Mouse (Mus musculus) left cerebral cortex, adult 9 months (tissue): ENCODE results near the gene Cwc22.

Experiments used
- DNase-seq, 2 experiments: peaks; one replicate each; pipeline ENCODE4 v3.0.0; 2022; ENCODE audit warnings: low spot score in 2 of 2

Gene Cwc22

DNA sequence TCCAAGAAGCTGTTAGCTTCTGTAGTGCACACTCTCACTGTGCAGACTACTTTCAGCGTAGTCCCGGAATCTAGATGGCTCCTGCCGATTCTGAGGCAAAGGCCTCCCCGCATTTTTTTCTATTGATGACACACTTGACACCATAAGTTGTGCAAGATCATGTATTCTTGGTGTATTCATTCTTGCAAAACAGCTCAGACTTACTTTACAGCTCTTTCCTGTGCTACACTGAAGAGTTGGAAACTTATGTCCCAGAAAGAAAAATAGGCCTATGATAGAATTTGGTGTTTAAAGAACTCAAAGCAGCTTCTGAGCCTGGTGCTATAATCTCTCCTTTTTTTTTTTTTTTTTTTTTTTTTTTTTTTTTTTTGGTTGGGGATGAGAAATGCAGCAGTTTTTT lies 23.8 kb upstream of the Cwc22 start:
- no peak for DNase-seq

DNA sequence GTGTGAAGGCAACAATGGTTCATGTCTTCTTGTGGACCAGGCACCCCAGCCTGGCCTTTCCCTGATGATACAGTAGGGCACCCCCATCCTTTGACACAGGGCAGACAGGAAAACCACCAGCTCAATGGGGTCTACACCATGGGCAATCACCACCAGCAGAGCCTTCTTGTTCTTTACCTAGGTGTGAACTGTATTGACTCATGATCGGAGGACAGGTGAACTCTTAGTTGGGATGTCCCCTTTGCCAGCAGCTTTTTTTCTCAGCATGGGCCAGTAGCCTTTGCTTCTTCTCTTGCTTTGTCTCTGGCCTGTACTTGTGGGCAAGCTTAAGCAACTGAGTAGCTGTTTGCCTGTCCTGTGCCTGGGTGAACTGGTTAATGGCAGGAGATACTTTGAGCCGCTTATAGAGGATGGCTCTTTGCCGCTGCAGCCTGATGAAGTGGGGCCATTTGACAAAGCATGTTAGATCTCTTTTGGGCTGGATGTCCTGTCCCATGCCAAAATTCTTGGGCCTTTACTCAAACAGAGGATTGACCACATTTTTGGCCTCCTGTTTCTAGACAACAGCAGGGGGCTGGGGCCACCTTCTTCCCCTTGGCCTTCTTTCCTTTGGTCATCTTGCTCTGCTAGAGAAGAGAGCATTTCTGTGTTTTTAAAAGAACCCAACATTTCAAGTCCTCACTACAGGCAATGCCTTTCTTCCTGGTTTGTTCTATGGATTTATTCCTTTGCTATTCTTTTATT lies 16.4 kb upstream of the Cwc22 start:
- no peak for DNase-seq

DNA sequence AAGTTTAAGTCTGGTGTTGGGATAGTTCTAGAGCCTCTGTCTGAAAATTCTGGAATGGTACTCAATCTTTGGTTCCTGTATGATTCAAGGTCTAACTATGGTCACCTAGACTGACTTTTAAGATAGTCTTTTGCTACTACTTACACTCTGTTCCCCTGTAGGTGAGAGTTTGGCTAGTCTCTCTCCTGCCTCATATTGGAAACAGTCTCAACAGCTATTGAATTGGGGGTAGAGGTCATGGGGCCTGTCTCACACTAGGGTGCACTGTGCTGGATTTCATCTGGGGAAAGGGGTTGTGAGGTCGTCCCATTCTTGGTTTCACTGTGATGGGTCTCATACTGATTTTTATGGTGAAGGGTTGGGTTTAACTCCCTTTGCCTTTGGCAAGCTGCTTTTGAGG lies 15.1 kb upstream of the Cwc22 start:
- no peak for DNase-seq

DNA sequence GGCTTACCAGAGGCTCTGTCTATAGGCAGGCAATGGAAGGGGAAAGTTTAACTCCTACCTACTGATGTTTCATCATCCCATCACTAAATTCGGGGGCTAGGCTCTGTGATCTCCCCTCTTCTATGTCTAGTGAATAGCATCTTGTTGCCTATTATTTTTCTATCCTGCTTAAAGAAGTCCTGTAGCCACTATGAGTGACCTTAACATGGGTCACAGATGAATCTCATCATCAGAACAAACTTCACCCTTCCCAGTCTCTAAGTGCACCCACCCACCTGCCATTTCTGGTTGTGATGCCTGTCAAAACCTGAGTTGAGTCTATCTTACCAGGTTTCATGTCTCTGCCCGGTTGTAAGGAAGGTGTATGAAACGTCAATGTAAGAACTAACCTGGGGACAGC lies 14.5 kb upstream of the Cwc22 start:
- no peak for DNase-seq

DNA sequence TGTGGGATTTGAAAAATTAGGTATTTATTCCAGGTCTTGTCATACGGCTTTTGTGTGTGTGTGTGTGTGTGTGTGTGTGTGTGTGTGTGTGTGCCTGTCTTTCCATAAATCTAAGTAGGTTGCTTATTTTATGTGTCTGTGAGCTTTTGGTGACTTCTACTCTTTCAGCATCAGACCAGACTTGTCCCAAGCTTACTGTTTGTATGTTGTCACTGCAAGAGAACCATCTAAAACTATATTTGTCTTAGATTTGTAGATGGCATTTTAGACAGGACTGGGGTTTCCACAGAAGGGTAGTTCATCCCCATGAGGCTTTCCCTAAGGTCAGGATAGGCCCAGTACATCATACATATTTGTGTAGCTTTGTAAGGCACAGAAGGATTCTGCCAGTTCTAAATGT lies 13.2 kb upstream of the Cwc22 start:
- no peak for DNase-seq

DNA sequence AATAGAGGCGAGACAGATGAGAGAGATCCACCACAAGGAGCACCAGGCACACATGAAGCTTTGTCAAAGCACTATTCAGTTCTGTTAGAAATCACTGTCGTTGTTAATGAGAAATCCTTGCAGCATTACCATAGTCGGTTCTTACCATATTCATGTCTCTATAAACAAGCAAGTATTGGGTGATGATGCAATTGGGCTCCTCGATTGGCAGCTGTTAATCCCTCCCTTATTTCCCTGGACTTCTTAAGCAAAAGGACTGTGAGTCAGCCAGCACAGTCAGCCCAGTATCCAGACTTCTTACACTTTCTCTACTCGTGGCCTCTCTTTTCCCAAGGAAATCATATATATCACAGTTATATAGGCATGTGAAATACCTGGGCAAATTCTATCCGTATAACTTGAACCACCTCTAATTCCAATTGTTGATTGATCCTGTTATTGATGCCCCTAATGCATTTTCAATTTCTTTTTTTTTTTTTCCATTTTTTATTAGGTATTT lies 5.3 kb upstream of the Cwc22 start:
- no peak for DNase-seq

DNA sequence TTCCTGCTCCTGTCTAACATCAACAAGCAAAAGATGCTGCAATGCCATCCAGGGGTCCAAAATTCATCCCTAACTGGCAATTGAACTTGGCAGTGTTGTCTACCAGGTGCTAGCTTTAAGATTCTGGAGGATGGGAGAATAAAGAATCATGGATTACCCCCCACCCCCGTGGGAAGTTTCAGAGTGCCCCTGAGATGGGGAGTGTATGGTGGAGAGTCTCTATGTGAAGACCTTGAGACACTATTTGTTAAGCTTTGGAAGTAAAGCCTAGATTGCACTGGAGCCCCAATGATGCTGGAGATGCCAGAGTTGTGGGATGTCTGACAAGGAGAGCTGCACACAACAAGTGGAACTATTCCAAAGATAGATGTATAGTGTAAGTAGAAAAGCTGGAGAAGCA lies 3.9 kb upstream of the Cwc22 start:
- no peak for DNase-seq

DNA sequence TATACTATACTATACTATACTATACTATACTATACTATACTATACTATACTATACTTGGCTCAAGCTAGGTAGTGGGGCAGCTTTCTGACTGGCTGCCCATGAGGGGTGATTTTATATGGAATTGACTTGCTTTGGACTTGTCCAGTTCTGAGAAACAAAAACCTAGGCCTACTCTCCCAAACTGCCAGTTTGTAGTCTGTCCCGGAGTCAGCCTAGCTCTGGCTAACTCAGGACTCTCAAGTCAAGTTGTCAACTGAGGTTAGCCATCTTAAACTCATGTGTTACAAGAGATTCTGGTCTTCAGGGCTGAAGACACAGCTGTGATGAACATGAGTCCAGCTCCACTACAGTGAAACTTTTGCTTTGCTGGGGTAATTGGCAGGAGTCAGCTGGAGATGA lies 3.3 kb upstream of the Cwc22 start:
- no peak for DNase-seq

DNA sequence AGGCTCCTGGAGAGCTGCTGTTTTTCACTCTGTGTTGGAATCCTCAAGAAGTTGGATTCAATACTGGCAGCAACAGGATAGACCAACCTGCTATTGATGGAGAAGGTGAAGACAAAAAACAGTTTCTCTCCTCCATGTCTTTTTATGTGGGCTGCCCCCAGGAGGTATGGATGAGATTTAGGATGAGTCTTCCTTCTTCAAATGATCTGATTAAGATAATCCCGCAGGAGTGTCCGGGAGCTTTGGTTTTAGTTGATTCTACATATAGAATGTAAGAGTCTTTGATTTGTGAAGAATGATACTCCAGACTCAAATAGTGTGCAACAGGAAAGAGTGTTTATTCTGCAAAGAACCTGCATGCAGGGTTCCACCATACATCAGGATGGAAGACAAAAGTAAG lies 2.7 kb upstream of the Cwc22 start:
- no peak for DNase-seq

DNA sequence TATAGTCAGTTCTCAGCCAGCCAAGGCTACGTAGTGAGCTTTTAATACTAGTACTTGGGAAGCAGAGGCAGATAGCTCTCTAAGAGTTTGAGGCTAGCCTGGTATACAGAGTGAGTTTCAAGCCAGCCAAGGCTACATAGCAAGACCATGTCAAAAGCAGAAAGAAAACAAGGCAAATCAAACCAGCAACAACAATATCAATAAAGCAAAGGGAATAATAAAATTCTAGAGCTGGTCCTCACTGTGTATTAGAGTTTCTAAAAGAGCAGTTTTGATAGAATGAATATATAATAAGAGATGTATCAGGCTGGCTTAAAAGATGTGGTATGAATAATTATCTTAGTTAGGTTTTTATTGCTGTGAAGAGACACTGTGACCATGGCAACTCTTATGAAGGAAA lies 2.0 kb upstream of the Cwc22 start:
- DNase-seq, result no peak

DNA sequence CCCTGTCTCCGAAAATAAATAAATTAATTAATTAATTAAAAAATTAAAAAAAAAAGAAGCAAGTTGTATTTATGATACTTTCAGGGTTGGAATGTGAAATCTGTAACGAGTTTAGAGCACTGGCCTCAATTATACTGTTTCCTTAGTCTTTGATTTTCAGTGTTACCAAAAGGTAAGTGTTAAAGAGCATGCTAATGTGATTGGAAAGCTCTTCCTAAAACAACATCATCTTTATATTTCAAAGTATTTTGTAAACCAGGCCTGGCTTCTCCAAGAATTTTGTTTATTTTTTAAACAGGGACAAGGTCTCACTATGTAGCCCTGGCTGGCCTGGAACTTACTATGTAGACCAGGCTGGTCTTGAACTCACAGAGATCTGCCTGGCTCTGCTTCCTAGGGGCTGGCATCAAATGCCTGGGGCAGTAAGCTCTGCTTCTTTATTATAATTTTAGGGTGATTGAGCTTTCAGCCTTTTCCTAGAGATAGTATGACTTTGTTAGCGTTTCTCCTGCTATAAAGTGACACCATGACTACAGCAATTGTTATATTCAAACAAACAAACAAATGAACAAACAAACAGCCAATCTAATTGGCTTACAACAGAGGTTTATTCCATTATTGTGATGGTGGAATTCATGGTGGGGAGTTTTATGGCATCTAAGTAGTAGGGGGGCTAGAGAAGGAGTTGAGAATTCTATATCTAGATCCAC lies 1.1 kb upstream of the Cwc22 start:
- no peak for DNase-seq

DNA sequence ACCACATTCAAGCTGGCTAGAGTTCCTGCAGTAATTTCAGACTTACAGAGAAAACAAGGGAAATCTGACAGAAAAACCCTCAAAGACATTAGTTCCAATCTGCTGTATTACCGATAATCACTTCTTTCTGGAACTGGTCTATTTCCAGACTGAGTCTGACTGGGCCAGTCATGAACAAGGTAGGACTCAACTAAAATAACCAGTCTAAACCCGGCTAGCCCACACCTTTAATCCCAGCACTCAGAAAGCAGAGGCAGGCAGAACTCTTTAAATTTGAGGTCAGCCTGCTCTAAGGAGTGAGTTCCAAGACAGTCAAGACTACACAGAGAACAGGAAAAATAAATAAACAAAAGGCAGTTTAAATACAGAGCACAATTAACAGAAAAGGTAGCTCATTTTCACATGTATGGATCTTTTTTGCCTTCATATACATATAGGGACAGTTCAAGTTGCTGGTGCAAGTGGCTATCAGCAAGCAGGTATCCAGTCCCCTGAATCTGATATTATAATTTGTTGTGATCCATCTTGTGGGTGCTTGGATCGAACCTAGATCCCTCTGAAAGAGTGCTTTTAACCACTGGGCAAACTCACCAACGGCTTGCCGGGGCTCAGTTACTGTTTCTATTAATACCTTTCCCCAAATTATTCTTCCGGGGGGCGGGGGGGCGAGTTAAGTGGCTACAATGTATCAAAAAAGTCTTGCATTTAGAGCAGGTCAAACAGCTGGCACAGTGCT lies 1.1 kb downstream of the Cwc22 start:
- DNase-seq, result no peak

DNA sequence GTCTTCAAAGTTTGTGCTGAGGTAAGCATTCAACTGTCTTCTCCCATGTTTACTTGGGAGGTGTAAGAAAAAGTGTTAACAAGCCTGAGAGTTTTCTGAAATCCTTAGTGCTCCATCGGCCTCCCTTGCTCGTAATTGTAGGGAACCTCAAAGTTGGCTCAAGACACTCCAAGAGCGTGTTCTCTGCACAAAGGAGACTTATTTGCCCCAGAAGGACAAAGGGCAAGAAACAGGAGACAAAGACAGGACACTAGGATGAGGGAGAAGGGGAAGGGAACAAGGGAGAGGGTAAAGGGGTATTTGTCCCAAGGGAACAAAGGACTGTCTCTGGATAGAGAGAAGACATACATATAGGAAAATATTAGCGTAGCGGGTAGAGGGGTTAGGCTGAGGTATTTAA lies 1.9 kb downstream of the Cwc22 start:
- DNase-seq, result no peak

DNA sequence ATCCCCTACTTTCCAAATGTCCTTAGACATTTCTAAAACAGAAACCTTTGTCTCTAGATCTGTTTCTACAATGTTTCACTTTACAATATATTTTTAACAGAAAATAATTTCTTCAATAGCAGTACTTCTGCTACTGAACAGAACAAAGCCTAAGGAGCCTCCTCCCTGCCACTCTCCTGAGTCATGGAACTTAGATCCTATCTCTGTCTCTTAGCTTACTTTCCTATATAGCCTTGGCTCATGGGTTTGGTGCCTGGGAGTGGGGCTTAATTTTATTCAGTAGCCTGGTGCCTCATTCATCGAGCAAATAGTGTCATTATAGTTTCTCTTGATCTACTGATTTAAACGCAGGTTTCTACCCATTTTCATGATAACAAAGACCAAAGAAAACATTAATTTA lies 4.2 kb downstream of the Cwc22 start:
- DNase-seq, result no peak

DNA sequence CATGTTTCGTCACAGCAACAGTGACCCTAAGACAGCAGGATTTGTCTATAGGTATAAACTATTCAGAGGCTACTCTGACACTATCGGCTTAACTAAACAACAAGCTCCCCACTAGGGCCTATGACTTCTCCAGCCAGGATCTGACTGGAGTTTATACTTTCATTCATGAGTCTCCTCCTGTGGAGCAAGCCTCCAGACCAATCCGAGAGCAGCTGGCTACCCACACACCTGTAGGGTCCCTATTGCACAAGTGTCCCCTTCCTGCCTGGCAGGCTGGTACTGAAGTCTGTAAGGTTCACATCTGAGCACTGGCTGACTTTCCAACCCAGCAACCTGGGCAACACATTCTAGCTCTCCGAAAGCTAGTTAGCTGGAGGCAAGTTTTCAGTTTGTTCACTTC lies 7.9 kb downstream of the Cwc22 start:
- DNase-seq, result no peak

DNA sequence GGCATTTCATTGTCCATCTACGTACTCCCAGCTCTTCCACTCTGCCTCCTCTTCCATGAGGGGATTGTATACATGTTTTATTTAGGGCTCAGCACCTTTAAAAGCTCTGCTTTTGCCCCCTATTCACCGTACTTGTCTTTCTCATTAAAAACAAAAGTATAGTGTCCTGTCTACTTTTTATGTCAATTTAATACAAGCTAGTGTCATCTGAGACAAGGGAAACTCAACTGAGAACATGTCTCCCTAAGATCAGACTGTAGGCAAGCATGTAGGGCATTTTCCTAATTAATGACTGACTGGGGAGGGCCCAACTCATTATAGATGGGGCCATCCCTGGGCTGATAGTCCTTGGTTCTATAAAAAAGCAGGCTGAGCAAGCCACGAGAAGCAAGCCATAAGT lies 8.4 kb downstream of the Cwc22 start:
- no peak for DNase-seq

DNA sequence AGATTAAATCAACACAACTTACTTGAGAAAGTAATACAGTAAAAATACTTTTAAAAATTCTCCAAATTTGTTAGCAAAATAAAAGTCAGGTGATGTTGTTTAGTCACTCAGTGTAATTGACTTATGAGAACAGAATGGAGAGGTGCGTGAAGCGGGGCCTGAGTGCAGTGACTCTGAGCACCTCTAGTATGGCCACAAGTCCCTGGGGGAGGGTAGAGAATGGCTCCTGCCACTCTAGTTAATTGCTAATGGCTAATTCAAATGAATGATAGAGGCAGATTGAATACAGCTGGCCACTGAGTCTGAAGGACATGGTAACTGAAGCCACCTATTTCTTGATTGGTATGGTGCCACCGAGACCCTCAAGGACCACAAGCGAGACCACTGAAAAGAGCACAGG lies 12.0 kb downstream of the Cwc22 start:
- DNase-seq, result no peak

DNA sequence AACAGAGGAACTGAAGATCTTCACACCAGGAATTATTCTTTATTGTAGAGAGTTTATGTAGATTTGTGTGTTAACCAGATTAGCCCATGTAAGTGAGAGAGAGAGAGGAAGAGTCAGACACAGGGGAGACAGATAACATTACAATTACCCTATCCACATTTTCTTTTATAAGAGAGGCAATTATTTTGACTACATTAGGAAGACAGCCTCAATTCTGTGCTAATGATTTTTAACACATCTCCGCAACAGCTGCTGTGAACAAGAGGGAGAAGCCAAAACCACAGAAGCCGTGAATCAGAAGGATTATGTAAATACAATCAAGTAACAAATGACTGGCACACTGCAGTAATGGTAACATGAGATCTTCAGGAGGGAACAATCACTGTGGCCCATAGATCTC lies 12.5 kb downstream of the Cwc22 start:
- DNase-seq, result peak; percentile 11 to 34

DNA sequence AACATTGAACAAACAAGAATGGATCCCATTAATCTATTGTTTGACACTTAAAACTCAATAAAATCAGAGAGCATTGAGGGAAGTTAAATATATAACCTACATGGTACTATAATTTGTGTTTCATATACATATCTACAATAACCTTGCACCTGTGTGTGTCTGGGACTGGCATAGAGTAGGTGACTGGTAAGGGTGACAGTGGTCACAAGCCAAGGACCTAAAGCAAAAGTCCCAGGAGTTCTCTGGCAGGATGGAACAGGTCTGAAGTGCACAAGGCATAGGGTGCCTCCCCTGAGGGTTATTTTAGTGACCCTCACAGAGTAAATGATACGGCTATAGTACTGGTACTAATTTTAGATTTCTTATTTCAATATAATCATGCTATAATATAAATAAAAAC lies 14.2 kb downstream of the Cwc22 start:
- no peak for DNase-seq

DNA sequence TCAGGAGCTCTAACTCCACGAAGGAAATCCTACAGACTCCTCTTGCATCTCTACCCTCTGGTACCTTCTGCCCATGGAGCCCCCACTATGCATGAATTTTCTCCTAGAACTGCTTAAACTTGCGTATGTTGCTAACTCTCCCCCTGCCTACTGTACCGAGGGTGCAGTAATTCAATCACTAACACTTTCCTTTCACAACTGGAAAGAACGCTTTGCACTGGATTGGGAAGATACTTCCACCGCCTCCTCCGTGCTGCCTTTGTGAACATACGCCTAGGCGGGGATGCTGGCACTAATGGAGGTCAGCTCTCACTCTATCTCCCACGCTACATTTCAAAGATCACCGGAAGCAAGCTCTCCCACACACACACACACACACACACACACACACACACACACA lies 17.8 kb downstream of the Cwc22 start:
- DNase-seq, result no peak

DNA sequence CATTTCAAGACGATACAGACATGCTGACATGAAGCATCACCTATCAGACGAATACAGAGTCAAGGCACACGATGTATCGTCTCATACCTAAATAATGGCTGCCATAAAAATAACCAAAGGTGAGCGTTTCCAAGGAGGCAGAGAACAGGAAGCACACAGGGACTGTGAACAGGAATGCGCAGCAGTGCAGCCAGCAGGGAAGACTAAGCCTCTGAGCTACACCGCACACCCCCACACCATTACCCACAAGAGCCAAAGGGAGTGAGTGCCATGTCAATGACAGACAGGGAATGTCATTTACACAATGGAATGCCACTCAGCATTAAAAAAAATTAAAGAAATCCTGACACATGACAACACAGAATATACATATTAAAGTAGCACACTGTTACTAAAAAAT lies 19.7 kb downstream of the Cwc22 start:
- DNase-seq, result no peak

DNA sequence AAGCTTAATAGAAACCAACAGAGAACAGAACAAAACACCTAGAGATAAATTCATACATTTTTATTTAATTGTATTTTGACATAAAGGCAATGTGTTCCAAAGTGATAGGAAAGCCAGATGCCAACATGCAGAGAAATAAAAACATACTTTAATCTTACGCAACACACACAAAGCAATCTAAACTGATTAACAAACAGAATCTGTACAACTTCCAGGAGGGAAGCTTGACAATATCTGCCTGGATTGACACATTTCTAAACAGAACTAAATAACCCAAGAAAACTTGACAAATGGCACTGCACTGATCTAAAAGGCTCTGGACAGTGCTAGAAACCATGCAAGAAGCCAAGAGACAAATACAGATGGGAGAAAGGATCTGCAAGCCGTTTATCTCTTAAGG lies 20.2 kb downstream of the Cwc22 start:
- DNase-seq, result no peak
